Mouse (Mus musculus) intestine, postnatal 0 days (tissue): Measurements from ENCODE around the gene E130208F15Rik. TPM values are rescaled to one million over a fixed set of nuclear protein-coding genes. Genes with fewer than 3 reads are reported as not detected.

Experiments used
- ATAC-seq: fragments of 200-750 bp; cut with Nextera tagmentation; 2 replicates; pipeline ENCODE4 v1.8.0; 2017; ENCODE audit warnings: mild to moderate bottlenecking, moderate TSS enrichment, moderate library complexity
- H3K27ac ChIP-seq: fragments of 300-500 bp; sonication (generic); 2 replicates; pipeline ENCODE4 v1.5.1; 2014; ENCODE audit warnings: mild to moderate bottlenecking, low read depth, low read length, moderate library complexity
- H3K27me3 ChIP-seq: fragments of 300-500 bp; sonication (generic); replicated peaks from 2 replicates; pipeline ENCODE4 v1.6.1; 2014; ENCODE audit warnings: low read length, mixed read lengths; ENCODE audit not compliant: control insufficient read depth, insufficient read depth
- H3K36me3 ChIP-seq: fragments of 300-500 bp; sonication (generic); 2 replicates; pipeline ENCODE4 v1.6.1; 2014; ENCODE audit warnings: mild to moderate bottlenecking, moderate library complexity; ENCODE audit not compliant: control insufficient read depth, insufficient read depth
- H3K4me1 ChIP-seq: fragments of 300-500 bp; sonication (generic); replicated peaks from 2 replicates; pipeline ENCODE4 v1.6.1; 2014; ENCODE audit warnings: antibody characterized with exemption, low read length, mixed read lengths; ENCODE audit not compliant: control insufficient read depth, insufficient read depth
- H3K4me2 ChIP-seq: fragments of 300-500 bp; sonication (generic); replicated peaks from 2 replicates; pipeline ENCODE4 v1.6.1; 2014; ENCODE audit warnings: low read depth, mild to moderate bottlenecking, moderate library complexity
- H3K4me3 ChIP-seq: fragments of 300-500 bp; sonication (generic); 2 replicates; pipeline ENCODE4 v1.5.1; 2014; ENCODE audit warnings: low read depth, low read length
- H3K9ac ChIP-seq: fragments of 300-500 bp; sonication (generic); 2 replicates; pipeline ENCODE4 v1.6.1; 2014; ENCODE audit warnings: mild to moderate bottlenecking, low read depth, low read length
- H3K9me3 ChIP-seq: fragments of 300-500 bp; sonication (generic); 2 replicates; pipeline ENCODE4 v1.6.1; 2016; ENCODE audit warnings: mixed run types; ENCODE audit not compliant: control insufficient read depth
- CTCF ChIP-seq: sonication (generic); IDR thresholded peaks from 2 replicates; pipeline ENCODE4 v1.5.1; 2016; ENCODE audit warnings: low read depth, mild to moderate bottlenecking, control low read depth, antibody characterized with exemption, moderate library complexity
- WGBS: fragments of 180-500 bp; shearing (Covaris S2); extraction: QIAGEN DNeasy Blood & Tissue Kit; methylation state at CpG from one replicate; pipeline ENCODE4 v1.1.7; 2014; 5-methylcytosine and 5-hydroxymethylcytosine counted together
- polyA plus RNA-seq: library from polyadenylated mRNA; unstranded; fragments of >200 nt; fragmentation: Nextera tagmentation; extraction: Ambion mirVana; gene quantifications from 2 replicates; pipeline ENCODE4 v1.2.1, GENCODE M21; 2015

The E130208F15Rik gene
- polyA plus RNA-seq, 1 experiment from 2014 or later = not detected

DNA sequence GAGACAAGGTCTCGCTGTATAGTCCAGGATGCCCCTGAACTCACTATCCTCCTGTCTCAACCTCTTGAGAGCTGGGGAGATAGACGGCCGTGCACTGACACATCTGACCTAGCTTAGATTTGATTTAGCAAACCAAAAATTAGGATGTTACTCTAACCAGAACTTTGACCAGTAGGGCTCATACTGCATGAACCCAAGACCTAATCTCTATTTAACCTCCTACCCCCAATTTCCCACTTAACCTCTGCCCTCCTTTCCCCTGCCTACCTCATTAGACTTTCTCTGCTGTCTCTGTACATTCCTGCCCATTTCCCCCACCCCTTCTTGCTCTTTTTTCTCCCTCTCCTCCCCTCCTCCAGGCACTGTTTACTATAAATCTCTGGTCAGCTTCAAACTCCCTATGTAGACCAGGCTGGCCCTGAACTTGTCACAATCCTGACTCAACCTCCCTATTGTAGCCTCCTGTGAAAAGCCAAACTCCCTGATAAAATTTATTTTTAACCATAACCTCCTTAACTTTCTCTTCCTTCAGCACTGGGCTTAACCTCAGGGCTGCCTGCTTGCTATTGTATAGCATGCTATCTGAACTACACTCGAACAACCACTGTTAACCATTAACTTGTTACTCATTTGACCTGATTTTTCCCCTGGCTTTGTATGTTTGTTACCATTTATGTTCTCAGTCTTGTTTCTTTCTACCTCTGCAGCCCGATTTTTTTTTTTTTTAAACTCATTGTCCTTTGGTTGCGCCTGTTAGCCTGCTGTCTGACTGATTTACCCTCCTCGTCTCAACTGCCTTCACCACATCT lies 37.0 kb downstream of the E130208F15Rik start:
- peak overlapping the region; percentile 23 for H3K4me3 ChIP-seq
- H3K36me3 ChIP-seq = no peaks in the 10 kb centered on the region; the same call in 1 of the 2 replicates
- H3K27me3 ChIP-seq = no peaks in the 10 kb centered on the region
- H3K4me1 ChIP-seq = 0 out of 2 replicates have a peak, but pooled peaks cover 9% of the 10 kb centered on the region
- no peak for TF ChIP-seq CTCF
- 0 out of 2 replicates have a peak overlapping the region, but pooled peaks have one; percentile 62 for H3K27ac ChIP-seq
- WGBS = 44% methylated on average over 7 of the region's 7 CpGs
- no peak overlapping the region for H3K9ac ChIP-seq
- ATAC-seq = peak; percentile 59; the same call in 1 of the 2 replicates
- H3K9me3 ChIP-seq = no peaks in the 10 kb centered on the region
- peak overlapping the region; percentile 62 for H3K4me2 ChIP-seq

- Histone ChIP-seq H3K4me2 (peak overlapping the region; percentile 62), H3K4me3 (peak overlapping the region; percentile 23), H3K9me3 (no peaks in the 10 kb centered on the region), H3K36me3 (no peaks in the 10 kb centered on the region; the same call in 1 of the 2 replicates), H3K27ac (peak overlapping the region; percentile 62; the same call in 1 of the 2 replicates), H3K9ac (no peak overlapping the region), H3K27me3 (0 out of 2 replicates have a peak, but pooled peaks cover 5% of the 10 kb centered on the region), H3K4me1 (0 out of 2 replicates have a peak, but pooled peaks cover 9% of the 10 kb centered on the region)
- peak; percentile 28; the same call in 1 of the 2 replicates for ATAC-seq
- WGBS = 52% methylated on average over 31 of the region's 31 CpGs
- no peak for TF ChIP-seq CTCF
Measured at GRCm38 (mm10) chr7:30359276-30359865, 37.8 kb downstream of the E130208F15Rik start.

DNA sequence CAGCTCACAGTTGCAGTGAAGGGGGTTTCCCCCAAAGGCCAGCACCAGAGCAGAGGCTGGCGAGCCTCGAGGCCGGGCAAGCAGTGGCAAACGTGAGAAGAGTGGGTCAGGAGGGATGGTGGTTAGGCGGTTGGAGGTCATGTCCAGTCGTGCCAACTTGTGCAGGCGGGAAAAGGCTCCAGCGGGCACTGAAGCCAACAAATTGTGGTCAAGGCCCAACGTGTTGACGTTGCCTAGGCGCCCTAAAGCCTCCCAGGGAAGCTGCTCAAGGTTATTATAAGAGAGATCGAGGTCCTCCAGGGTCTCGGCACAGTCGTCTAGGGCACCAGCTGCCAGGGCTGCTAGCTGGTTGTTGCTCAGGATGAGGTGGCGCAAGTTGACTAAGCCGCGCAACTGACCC lies 38.5 kb downstream of the E130208F15Rik start:
- peak overlapping the region; percentile 62; the same call in 1 of the 2 replicates for H3K4me2 ChIP-seq
- H3K9ac ChIP-seq = no peak overlapping the region
- no peaks in the 10 kb centered on the region; the same call in 1 of the 2 replicates for H3K36me3 ChIP-seq
- no peak overlapping the region for H3K27ac ChIP-seq
- H3K27me3 ChIP-seq = 0 out of 2 replicates have a peak, but pooled peaks cover 5% of the 10 kb centered on the region
- 91% methylated on average over 17 of the region's 17 CpGs for WGBS
- no peaks in the 10 kb centered on the region for H3K9me3 ChIP-seq
- 0 out of 2 replicates have a peak, but pooled peaks cover 9% of the 10 kb centered on the region for H3K4me1 ChIP-seq
- no peak for ATAC-seq
- H3K4me3 ChIP-seq = no peak overlapping the region
- no peak for TF ChIP-seq CTCF

DNA sequence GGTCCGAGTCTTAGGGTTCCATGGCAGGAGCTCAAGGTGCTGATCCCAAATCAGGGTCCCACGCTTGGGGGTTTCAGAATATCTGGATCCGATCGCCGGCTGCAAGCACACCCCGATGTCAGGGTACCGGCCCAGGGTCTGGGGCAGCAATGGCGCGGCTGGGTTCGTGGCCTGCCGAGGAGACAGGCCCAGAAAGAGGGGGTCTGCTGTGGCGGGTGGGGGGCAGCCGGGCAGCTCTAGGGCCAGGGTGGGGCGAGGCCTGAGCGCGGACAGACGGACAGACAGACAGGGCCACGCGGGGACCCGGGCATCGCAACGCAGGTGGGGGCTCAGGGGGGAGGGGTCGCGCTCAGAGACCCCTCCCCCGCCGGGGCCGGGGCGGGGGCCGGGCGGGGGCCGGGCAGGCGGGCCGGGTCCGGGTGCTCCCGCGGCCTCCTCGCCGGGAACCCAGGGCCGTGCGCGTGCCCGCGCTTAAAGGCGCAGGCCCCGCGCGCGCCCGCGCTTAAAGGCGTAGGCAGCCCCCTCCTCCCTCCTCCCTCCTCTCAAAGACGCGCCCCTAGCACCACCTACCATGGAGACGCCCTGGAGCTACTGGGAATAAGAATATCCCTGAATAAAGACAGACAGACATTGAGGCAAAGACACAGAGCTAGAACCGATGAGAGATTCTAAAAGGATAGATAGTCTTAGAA lies 41.3 kb downstream of the E130208F15Rik start, which contains the start of gene Lrfn3:
TSS of gene Lrfn3 (minus strand) at position 121 of the 692 bp plus-strand sequence.
- Histone ChIP-seq H3K27me3 (0 out of 2 replicates have a peak, but pooled peaks cover 5% of the 10 kb centered on the region), H3K36me3 (no peaks in the 10 kb centered on the region; the same call in 1 of the 2 replicates), H3K4me2 (peak within 1 kb of the TSS; percentile 88), H3K9me3 (no peaks in the 10 kb centered on the region), H3K9ac (peak within 1 kb of the TSS; percentile 67), H3K27ac (no peak within 1 kb of the TSS), H3K4me1 (0 out of 2 replicates have a peak, but pooled peaks cover 9% of the 10 kb centered on the region), H3K4me3 (peak within 1 kb of the TSS; percentile 67)
- WGBS = 3% methylated on average over 46 of the region's 55 CpGs
- ATAC-seq = no peak
- no peak for TF ChIP-seq CTCF

GRCm38 (mm10) chr7:30363344-30363738 lies 41.8 kb downstream of the E130208F15Rik start:
- 0 out of 2 replicates have a peak, but pooled peaks cover 8% of the 10 kb centered on the region for H3K4me1 ChIP-seq
- no peak overlapping the region for H3K27ac ChIP-seq
- peak overlapping the region; percentile 67; the same call in 1 of the 2 replicates for H3K9ac ChIP-seq
- 0 out of 2 replicates have a peak, but pooled peaks cover 5% of the 10 kb centered on the region for H3K27me3 ChIP-seq
- H3K9me3 ChIP-seq = no peaks in the 10 kb centered on the region
- no peak for TF ChIP-seq CTCF
- H3K36me3 ChIP-seq = no peaks in the 10 kb centered on the region; the same call in 1 of the 2 replicates
- no peak for ATAC-seq
- H3K4me2 ChIP-seq = peak overlapping the region; percentile 88
- WGBS = 62% methylated on average over 6 of the region's 6 CpGs
- H3K4me3 ChIP-seq = peak overlapping the region; percentile 67
